Mouse (Mus musculus) E14TG2a.4 (cell line): ENCODE measurements around the gene Trim43c.
"Not testable (repeated sequence)": the region's sequence is repeated elsewhere in the genome, so short reads cannot be mapped to it uniquely, and the experiment has no call there.

Source experiments
- CTCF ChIP-seq: conservative IDR thresholded peaks from 2 replicates; pipeline ENCODE4 v1.5.1; 2014; ENCODE audit warnings: low read length
- NANOG ChIP-seq: IDR thresholded peaks from 2 replicates; pipeline ENCODE4 v1.6.1; 2014; ENCODE audit warnings: borderline replicate concordance, low read length, mixed read lengths
- POU5F1 ChIP-seq: IDR thresholded peaks from 2 replicates; pipeline ENCODE4 v1.6.1; 2014; ENCODE audit warnings: low read length, borderline replicate concordance

- TF ChIP-seq CTCF, NANOG, POU5F1: not testable (repeated sequence)
These were observed 14.1 kb downstream of the Trim43c start for GRCm38 (mm10) chr9:88853072-88853471.
